Comparison of ENCODE assay signal across 17 mouse cellular contexts in the genomic region with DNA sequence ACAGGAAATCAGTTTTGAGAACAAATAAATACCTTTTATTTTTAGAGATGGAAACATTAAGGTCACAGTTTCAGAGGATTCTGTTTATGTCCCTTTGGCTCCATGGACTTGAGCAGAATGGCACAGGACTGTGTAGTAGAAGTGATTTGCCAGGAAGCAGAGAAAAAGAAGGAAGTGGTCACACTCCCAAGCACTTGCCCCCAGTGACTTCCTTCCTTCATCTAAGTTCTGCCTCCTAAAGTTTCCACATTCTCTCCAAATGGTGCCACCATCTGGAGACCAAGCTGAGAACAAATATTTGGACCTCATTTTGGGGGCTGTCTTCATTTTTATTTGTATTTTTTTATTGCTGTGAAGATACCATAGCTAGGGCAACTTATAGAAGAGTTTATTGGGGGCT.
"Had no signal": no experiment of that assay in that cellular context is flagged by ENCODE, and none has a peak within 500 bp of the region (broad histone marks: within the 10 kb centered on the region; RNA-seq: fewer than 3 reads in every experiment).

No protein-coding gene starts in this region.

- H3K9me3 ChIP-seq: limb, embryonic 15.5 days; midbrain, embryonic 10.5 days; midbrain, embryonic 15.5 days had no signal

- H3K27me3 ChIP-seq: limb, embryonic 15.5 days; midbrain, embryonic 15.5 days had no signal

- H3K27ac ChIP-seq: kidney, postnatal 0 days; limb, embryonic 15.5 days; liver, embryonic 14.5 days; midbrain, embryonic 10.5 days; midbrain, embryonic 15.5 days; stomach, postnatal 0 days had no signal

- H3K4me1 ChIP-seq: limb, embryonic 15.5 days; midbrain, embryonic 10.5 days had no signal

- H3K9ac ChIP-seq: limb, embryonic 15.5 days; liver, embryonic 14.5 days; lung, embryonic 14.5 days; midbrain, embryonic 15.5 days had no signal

- H3K4me2 ChIP-seq: limb, embryonic 15.5 days; lung, embryonic 14.5 days; midbrain, embryonic 15.5 days had no signal

- ATAC-seq: intestine, postnatal 0 days; midbrain, embryonic 15.5 days had no signal

- DNase-seq: kidney, adult 9 months; kidney, postnatal 36 days; layer of hippocampus, adult 9-11 months; layer of hippocampus, postnatal 36 days; lung, embryonic 14.5 days; lung, postnatal 14 days; right cerebral cortex, adult 18-20 months; right cerebral cortex, postnatal 25 days; thymus, adult 2 months; thymus, postnatal 25 days had no signal

- H3K4me3 ChIP-seq: limb, embryonic 15.5 days; midbrain, embryonic 10.5 days; midbrain, embryonic 15.5 days had no signal
